ENCODE assay signal across 16 mouse cellular contexts in genomic region chr17:49047921-49048320, GRCm38 (mm10).
A peak's percentile ranks its signal among the peaks of the same experiment; 100 is the strongest.
DNase-seq lines count a peak whose midpoint lies in the region; ATAC-seq lines count a peak whose summit lies in the region.
"Had no signal": no experiment of that assay in that cellular context is flagged by ENCODE, and none has a peak within 500 bp of the region (broad histone marks: within the 10 kb centered on the region; RNA-seq: fewer than 3 reads in every experiment).

No protein-coding gene starts in this region.

- DNase-seq in adrenal gland, adult 8-10 months = peak; percentile 34
- no peak for DNase-seq in adrenal gland, postnatal 25 days
- DNase-seq in ES-CJ7 (ENCODE audit: low read depth, low spot score) = peak; percentile 93
- peak; percentile 14 to 40 for DNase-seq in adrenal gland, postnatal 36 days
- peak; percentile 49 for DNase-seq in kidney, postnatal 10 days
- no peak for DNase-seq in ovary, postnatal 14 days (ENCODE audit: low spot score)
- DNase-seq in B cell, adult 2 months = no peak
- DNase-seq: cerebellum, postnatal 10 days; gastrocnemius, postnatal 10 days; heart, adult 11 months; heart, postnatal 14 days; lung, adult 18-20 months; lung, postnatal 14 days had no signal

- no peak for ATAC-seq in megakaryocyte-erythroid progenitor cell, adult 5-6 weeks (replicated peaks; ENCODE audit: low FRiP score, low TSS enrichment, poor library complexity, severe bottlenecking)
- ATAC-seq: inflammation-experienced regulatory T-cells, adult 6 months; midbrain, embryonic 16.5 days had no signal

Comparison
In these comparisons a context has a peak if more than half of its experiments do, and no peak if none do; other contexts are left out.
1. DNase-seq: peak in adrenal gland, adult 8-10 months (single experiment), ES-CJ7 (single experiment), adrenal gland, postnatal 36 days (2 of 2) and kidney, postnatal 10 days (single experiment); none in adrenal gland, postnatal 25 days (single experiment), ovary, postnatal 14 days (single experiment) and B cell, adult 2 months (0 of 2).